Mouse (Mus musculus): Measurements from ENCODE around the gene Agpat1.

DNA sequence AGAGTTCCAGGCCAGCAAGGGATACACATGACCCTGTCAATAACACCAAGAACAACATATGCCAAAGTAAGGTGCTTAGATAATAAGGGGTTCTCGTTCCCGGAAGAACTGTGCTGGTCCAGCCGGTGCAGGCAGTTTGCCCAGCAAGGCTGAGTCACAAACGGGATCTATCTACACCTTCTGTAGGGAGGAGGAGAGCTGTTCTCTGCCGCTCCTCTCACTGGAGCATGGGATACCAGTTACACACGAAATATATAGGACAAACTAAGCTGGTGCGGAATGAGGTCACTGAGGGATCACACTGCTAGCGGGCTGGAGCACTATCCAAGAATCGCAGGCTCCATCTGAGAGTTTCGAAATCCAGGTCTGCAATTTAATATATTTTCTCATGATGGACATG lies 39.9 kb downstream of the Agpat1 start:
- TF ChIP-seq CTCF (conservative IDR thresholded peaks at IDR 0.05; ENCODE audit: low read length) = no peak
- TF ChIP-seq POU5F1 (IDR thresholded peaks at IDR 0.05; ENCODE audit: borderline replicate concordance, low read length) = no peak
- TF ChIP-seq NANOG (IDR thresholded peaks at IDR 0.05; ENCODE audit: borderline replicate concordance, low read length) = no peak

Data from E14TG2a.4 (cell line).